Mouse (Mus musculus): ENCODE measurements around the gene Ssu72.

DNA sequence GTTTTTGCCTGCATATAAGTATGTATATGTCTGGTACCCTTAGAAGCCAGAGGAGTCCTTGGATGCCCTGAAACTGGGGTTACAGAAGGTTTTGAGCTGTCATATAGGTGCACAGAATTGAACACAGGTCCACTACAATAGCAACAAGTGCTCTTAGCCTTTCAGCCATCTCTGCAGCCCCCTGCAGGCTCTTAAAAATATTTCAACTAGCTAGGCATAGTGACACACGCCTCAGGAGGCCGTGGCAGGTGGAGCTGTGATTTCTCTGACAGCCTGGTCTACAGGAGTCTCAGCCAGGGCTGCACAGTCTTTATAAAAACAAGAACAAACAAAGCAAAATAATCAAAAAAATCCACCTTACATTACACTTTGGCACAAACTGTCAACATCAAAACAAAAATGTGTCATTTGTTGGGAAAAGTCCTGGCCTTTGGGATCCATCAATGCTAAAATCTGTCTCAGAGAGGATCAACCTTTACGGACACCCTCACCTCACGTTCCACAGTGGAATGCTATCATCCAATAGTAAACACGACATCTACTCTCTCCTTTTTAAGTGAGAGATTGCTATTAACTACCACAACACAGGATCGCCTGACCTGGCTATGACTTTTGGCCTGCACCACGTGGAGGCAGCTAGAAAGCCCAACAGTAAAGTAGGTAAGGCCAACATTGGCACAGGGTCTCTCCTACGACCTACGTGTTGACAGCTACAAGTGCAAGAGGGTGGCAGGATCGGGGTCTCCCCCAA lies 55.4 kb downstream of the Ssu72 start:
- TF ChIP-seq ZC3H11A (IDR thresholded peaks at IDR 0.05; ENCODE audit: borderline replicate concordance, low read depth, low read length) (no peak), MAFK (IDR thresholded peaks at IDR 0.05; ENCODE audit: insufficient read depth, low read depth, low read length) (no peak), CHD2 (IDR thresholded peaks at IDR 0.05; ENCODE audit: low read depth, low read length) (no peak), HCFC1 (IDR thresholded peaks at IDR 0.05; ENCODE audit: borderline replicate concordance, insufficient read depth, low read length) (no peak), ZNF384 (IDR thresholded peaks at IDR 0.05; ENCODE audit: low read depth, low read length) (no peak)

Data from ES-E14 (cell line).